Mouse (Mus musculus) embryonic facial prominence, embryonic 10.5 days (tissue): Measurements from ENCODE around the gene Smim5. TPM values are rescaled to one million over a fixed set of nuclear protein-coding genes. Genes with fewer than 3 reads are reported as not detected.
A peak's percentile ranks its signal among the peaks of the same experiment; 100 is the strongest.
"Not testable (repeated sequence)": the region's sequence is repeated elsewhere in the genome, so short reads cannot be mapped to it uniquely, and the experiment has no call there.

Experiments used
- DNase-seq: peaks from one replicate; pipeline ENCODE4 v3.0.0-alpha.2; 2017; ENCODE audit warnings: low spot score
- H3K27ac ChIP-seq: fragments of 300-500 bp; sonication (generic); replicated peaks from 2 replicates; pipeline ENCODE4 v1.5.1; 2016; ENCODE audit warnings: mild to moderate bottlenecking
- H3K27me3 ChIP-seq: fragments of 300-500 bp; sonication (generic); replicated peaks from 2 replicates; pipeline ENCODE4 v1.6.1; 2016; ENCODE audit warnings: low read depth, mild to moderate bottlenecking; ENCODE audit not compliant: poor library complexity, severe bottlenecking
- H3K36me3 ChIP-seq: fragments of 300-500 bp; sonication (generic); replicated peaks from 2 replicates; pipeline ENCODE4 v1.6.1; 2016; ENCODE audit warnings: mild to moderate bottlenecking, moderate library complexity
- H3K4me1 ChIP-seq: fragments of 300-500 bp; sonication (generic); 2 replicates; pipeline ENCODE4 v1.6.1; 2016
- H3K4me3 ChIP-seq: fragments of 300-500 bp; sonication (generic); 2 replicates; pipeline ENCODE4 v1.5.1; 2016; ENCODE audit warnings: mild to moderate bottlenecking, moderate library complexity
- H3K9me3 ChIP-seq: fragments of 300-500 bp; sonication (generic); 2 replicates; pipeline ENCODE4 v1.6.1; 2016; ENCODE audit warnings: mild to moderate bottlenecking
- WGBS: fragments of 180-500 bp; shearing (Covaris S2); methylation state at CpG from one replicate; pipeline ENCODE4 v1.1.7; 2016; 5-methylcytosine and 5-hydroxymethylcytosine counted together
- polyA plus RNA-seq: library from polyadenylated mRNA; unstranded; fragments of >200 nt; fragmentation: Nextera tagmentation; extraction: Ambion mirVana; gene quantifications from 2 replicates; pipeline ENCODE4 v1.2.1, GENCODE M21; 2016

Gene Smim5
- 1.5 and 1.8 TPM in 2 replicates for polyA plus RNA-seq

- 30% methylated on average over 16 of the region's 16 CpGs for WGBS
- Histone ChIP-seq H3K36me3 (peaks cover 35% of the 10 kb centered on the region), H3K4me3 (peak within 1 kb of the TSS; percentile 36), H3K9me3 (no peaks in the 10 kb centered on the region), H3K4me1 (peaks cover 58% of the 10 kb centered on the region), H3K27ac (peak within 1 kb of the TSS; percentile 66), H3K27me3 (no peaks in the 10 kb centered on the region)
- DNase-seq = peak; percentile 73
Observed at GRCm38 (mm10) chr11:115899486-115900266, at the start of gene Smim5. Smim5 (plus strand) TSS chr11:115899966.

DNA sequence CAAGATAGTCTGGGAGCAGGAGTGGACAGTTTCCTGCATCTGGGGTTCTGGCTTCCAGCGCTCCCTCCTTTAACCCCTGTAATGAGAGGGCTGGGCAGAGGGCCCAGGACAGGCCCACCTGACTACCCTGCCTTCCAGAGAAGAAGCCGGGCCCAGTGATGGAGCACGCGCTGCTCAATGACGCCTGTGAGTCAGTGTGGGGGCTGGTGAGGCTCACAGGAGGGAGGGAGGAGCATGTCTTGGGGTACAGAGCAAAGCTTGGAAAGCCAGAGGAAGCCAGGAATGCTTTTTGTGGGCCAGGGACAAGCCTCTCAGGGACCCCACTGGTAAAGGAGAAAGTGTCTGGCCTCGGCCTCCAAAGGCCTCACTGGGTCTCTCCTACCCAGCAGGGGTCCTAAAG lies 45.1 kb upstream of the Smim5 start:
- H3K27ac ChIP-seq = 0 out of 2 replicates have a peak overlapping the region, but pooled peaks have one; percentile 15
- WGBS = 86% methylated on average over 6 of the region's 6 CpGs
- no peak overlapping the region for H3K4me3 ChIP-seq
- H3K4me1 ChIP-seq = peaks cover 18% of the 10 kb centered on the region
- no peak for DNase-seq
- H3K9me3 ChIP-seq = no peaks in the 10 kb centered on the region
- peaks cover 48% of the 10 kb centered on the region for H3K27me3 ChIP-seq
- H3K36me3 ChIP-seq = peaks cover 46% of the 10 kb centered on the region

GRCm38 (mm10) chr11:115857146-115857545 lies 42.6 kb upstream of the Smim5 start:
- H3K4me3 ChIP-seq, DNase-seq, H3K9me3 ChIP-seq, H3K27ac ChIP-seq: not testable (repeated sequence)
- H3K27me3 ChIP-seq = peaks cover 73% of the 10 kb centered on the region
- peaks cover 20% of the 10 kb centered on the region for H3K4me1 ChIP-seq
- H3K36me3 ChIP-seq = peaks cover 23% of the 10 kb centered on the region
- WGBS = 93% methylated on average over 4 of the region's 4 CpGs

- Histone ChIP-seq H3K4me1 (peaks cover 21% of the 10 kb centered on the region), H3K36me3 (peaks cover 20% of the 10 kb centered on the region), H3K27me3 (peaks cover 81% of the 10 kb centered on the region), H3K27ac (no peak overlapping the region), H3K4me3 (0 out of 2 replicates have a peak overlapping the region, but pooled peaks have one; percentile 54), H3K9me3 (no peaks in the 10 kb centered on the region)
- no peak for DNase-seq
- WGBS = 62% methylated on average over 13 of the region's 13 CpGs
Observed at GRCm38 (mm10) chr11:115857936-115858335, 41.8 kb upstream of the Smim5 start.

DNA sequence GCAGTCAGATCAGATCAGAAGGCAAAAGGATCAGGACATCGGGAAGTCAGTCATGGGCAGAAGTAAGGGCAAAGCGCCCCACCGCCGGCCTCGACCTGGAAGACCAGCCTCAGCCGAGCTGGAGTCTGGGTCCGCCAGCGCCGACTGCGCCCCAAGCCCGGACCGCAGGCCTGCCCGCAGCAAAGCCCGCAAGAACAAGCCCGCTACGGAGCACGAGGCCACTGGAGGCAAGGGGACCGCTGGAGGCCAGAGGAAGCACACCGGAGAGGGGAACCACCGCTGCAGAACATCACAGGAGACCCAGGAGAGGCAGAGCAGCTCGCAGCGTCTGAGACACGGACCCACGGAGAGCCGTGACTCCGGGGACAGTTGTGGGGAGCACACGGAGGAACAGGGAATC lies 41.4 kb upstream of the Smim5 start, which contains the start of gene Myo15b:
Gene Myo15b, plus strand, starts transcription at position 53 of the 400 bp plus-strand sequence.
- H3K27me3 ChIP-seq = peaks cover 85% of the 10 kb centered on the region
- no peaks in the 10 kb centered on the region for H3K9me3 ChIP-seq
- peaks cover 16% of the 10 kb centered on the region for H3K36me3 ChIP-seq
- H3K4me3 ChIP-seq = peak within 1 kb of the TSS; percentile 54
- WGBS = 7% methylated on average over 27 of the region's 27 CpGs
- peak; percentile 44 for DNase-seq
- H3K4me1 ChIP-seq = peaks cover 25% of the 10 kb centered on the region
- peak within 1 kb of the TSS; percentile 51 for H3K27ac ChIP-seq

DNA sequence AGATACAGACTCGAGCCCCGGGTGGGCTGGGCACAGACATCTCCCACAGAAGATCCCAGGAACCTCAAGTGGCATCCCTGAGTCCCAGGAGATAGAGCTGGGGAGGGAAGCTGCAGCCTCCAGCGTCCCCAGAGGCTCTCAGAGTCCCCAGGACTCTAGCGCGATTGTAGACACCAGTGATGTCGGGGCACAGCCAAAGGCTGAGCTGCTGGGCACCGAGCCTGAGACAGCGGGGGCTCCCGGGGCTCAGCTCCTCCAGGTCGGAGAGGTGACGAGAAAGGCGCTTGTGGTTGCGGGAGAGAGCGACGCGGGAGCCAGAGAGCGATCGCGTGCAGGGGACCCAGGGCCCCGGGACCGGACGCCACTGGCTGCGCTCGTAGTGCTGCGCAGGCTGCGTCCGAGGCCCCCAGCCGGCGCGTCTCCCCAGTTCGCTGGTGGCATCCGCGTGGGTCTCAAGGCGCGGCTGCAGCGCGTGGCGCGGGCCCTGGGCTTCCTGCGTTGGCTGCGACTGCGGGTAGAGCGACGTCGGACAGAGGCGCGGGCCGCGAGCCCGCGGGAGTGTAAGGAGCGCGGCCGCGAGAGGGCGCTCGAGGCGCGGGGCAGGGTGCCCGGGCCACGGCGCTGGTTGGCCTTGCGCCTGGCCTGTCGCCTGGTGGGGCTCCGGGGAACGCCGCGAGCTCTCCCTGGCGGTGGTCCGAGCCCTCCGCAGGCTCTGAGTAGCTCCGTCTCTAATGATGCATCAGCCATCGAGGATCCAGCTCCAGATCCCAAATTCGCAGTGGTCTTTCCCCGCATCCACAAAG lies 40.4 kb upstream of the Smim5 start:
- DNase-seq = peak; percentile 93
- no peaks in the 10 kb centered on the region for H3K9me3 ChIP-seq
- 2% methylated on average over 75 of the region's 75 CpGs for WGBS
- H3K36me3 ChIP-seq = peaks cover 8% of the 10 kb centered on the region
- peak overlapping the region; percentile 54 for H3K4me3 ChIP-seq
- peaks cover 25% of the 10 kb centered on the region for H3K4me1 ChIP-seq
- H3K27me3 ChIP-seq = peaks cover 85% of the 10 kb centered on the region
- peak overlapping the region; percentile 51 for H3K27ac ChIP-seq

GRCm38 (mm10) chr11:115863895-115864294 lies 35.9 kb upstream of the Smim5 start:
- no peak overlapping the region for H3K4me3 ChIP-seq
- peaks cover 44% of the 10 kb centered on the region for H3K27me3 ChIP-seq
- H3K27ac ChIP-seq = no peak overlapping the region
- no peak for DNase-seq
- no peaks in the 10 kb centered on the region for H3K9me3 ChIP-seq
- no peaks in the 10 kb centered on the region for H3K36me3 ChIP-seq
- WGBS = 86% methylated on average over 8 of the region's 8 CpGs
- H3K4me1 ChIP-seq = peaks cover 21% of the 10 kb centered on the region

GRCm38 (mm10) chr11:115869393-115869792 lies 30.4 kb upstream of the Smim5 start:
- DNase-seq = no peak
- Histone ChIP-seq H3K36me3 (no peaks in the 10 kb centered on the region), H3K9me3 (no peaks in the 10 kb centered on the region), H3K27me3 (no peaks in the 10 kb centered on the region; the same call in 1 of the 2 replicates), H3K27ac (no peak overlapping the region), H3K4me1 (peaks cover 13% of the 10 kb centered on the region), H3K4me3 (no peak overlapping the region)
- 87% methylated on average over 8 of the region's 8 CpGs for WGBS

DNA sequence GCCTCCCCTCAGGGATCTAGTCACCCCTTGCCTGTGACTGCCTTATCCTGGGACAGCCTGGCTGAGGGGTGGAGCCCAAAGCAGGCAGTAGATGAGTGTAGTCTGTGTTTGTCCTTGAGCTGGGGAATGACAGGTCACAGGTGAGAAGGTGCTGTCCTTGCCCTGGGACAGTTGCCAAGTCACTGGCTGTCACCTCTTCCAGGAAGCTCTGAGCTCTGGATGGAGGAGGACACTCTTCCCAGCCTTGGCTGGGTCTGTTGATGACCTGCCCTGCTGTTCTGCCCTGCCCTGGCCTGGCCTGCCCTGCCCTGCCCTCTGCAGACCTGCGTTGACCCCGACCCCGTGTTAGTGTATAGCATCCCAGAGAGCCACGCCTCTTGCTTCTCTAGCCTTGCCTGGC lies 27.3 kb upstream of the Smim5 start:
- Histone ChIP-seq H3K9me3 (no peaks in the 10 kb centered on the region), H3K4me1 (peaks cover 16% of the 10 kb centered on the region), H3K36me3 (no peaks in the 10 kb centered on the region), H3K27me3 (no peaks in the 10 kb centered on the region), H3K4me3 (no peak overlapping the region), H3K27ac (no peak overlapping the region)
- 66% methylated on average over 4 of the region's 4 CpGs for WGBS
- no peak for DNase-seq

DNA sequence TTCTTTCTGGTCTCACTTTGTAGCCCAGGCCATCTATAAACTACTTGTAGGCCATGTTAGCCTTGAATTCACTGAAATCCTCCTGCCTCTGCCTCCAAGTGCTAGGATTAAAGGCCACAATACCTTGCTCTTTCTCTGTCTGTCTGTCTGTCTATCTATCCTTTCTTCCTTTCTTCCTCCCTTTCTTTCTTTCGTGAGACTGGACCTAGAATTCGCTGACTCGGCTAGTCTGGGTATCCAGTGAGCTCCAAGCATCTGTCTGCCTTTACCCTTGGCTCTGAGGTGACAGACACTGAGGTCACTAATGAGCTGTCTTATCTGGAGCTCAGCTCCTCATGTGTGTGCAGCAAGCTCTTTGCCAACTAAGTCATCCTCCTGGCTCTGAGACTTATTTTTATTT lies 23.8 kb upstream of the Smim5 start:
- no peak overlapping the region for H3K27ac ChIP-seq
- peaks cover 16% of the 10 kb centered on the region for H3K4me1 ChIP-seq
- no peaks in the 10 kb centered on the region for H3K27me3 ChIP-seq
- no peaks in the 10 kb centered on the region for H3K36me3 ChIP-seq
- DNase-seq = no peak
- 88% methylated on average over 3 of the region's 3 CpGs for WGBS
- no peaks in the 10 kb centered on the region for H3K9me3 ChIP-seq
- no peak overlapping the region for H3K4me3 ChIP-seq

GRCm38 (mm10) chr11:115876438-115876837 lies 23.3 kb upstream of the Smim5 start:
- H3K9me3 ChIP-seq = no peaks in the 10 kb centered on the region
- DNase-seq = no peak
- H3K27ac ChIP-seq = no peak overlapping the region
- 72% methylated on average over 5 of the region's 5 CpGs for WGBS
- peaks cover under 1% of the 10 kb centered on the region; the same call in 1 of the 2 replicates for H3K27me3 ChIP-seq
- H3K36me3 ChIP-seq = no peaks in the 10 kb centered on the region
- no peak overlapping the region for H3K4me3 ChIP-seq
- H3K4me1 ChIP-seq = peaks cover 16% of the 10 kb centered on the region

- Histone ChIP-seq H3K4me1 (peaks cover 15% of the 10 kb centered on the region), H3K4me3 (no peak overlapping the region), H3K36me3 (no peaks in the 10 kb centered on the region), H3K27ac (no peak overlapping the region), H3K9me3 (no peaks in the 10 kb centered on the region), H3K27me3 (peaks cover 8% of the 10 kb centered on the region)
- 66% methylated on average over 6 of the region's 6 CpGs for WGBS
- DNase-seq = no peak
Observed at GRCm38 (mm10) chr11:115877174-115877755, 22.5 kb upstream of the Smim5 start.
